Mouse (Mus musculus): ENCODE results near the gene Gnaq.

DNA sequence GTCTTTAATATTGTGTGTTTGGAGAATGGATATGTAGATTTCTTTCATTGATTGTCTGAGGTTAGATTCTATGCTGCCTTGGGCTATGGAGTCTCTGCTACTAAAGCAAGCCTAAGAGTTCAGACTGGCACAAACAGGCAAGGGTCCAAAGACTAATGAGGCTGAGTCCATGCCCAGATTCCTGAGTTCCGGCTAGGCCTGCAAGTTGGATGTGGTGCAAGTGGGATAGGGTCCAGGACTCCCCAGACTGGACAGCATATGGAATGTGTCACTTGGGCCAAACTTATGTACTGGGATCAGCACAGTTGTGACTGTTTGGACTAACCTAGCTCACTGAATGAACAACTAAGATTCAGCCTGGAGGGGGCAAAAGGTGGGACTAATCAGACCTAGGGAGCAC, 19.3 kb upstream of the Gnaq start:
- TF ChIP-seq POLR2A (IDR thresholded peaks at IDR 0.05; ENCODE audit: borderline replicate concordance, low read depth, low read length), result no peak
- TF ChIP-seq CTCF (IDR thresholded peaks at IDR 0.05; ENCODE audit: low read depth, low read length), result no peak

Data from bone marrow macrophage, adult 2 months (primary cell).